Mouse (Mus musculus) embryonic fibroblast, embryonic 13.5 days (primary cell): ENCODE results near the gene Numa1. TPM values are rescaled to one million over a fixed set of nuclear protein-coding genes. Genes with fewer than 3 reads are reported as not detected.
"Not testable (repeated sequence)": the region's sequence is repeated elsewhere in the genome, so short reads cannot be mapped to it uniquely, and the experiment has no call there.

Experiments
- H3K27ac ChIP-seq: 2 replicates; pipeline ENCODE4 v1.5.1; 2012; ENCODE audit warnings: low read length, control low read depth, inconsistent platforms; ENCODE audit not compliant: insufficient read depth
- H3K4me1 ChIP-seq: 2 replicates; pipeline ENCODE4 v1.6.1; 2011; ENCODE audit warnings: low read length; ENCODE audit not compliant: control insufficient read depth, insufficient read depth
- H3K4me3 ChIP-seq: 2 replicates; pipeline ENCODE4 v1.5.1; 2011; ENCODE audit warnings: mild to moderate bottlenecking, control low read depth, low read length; ENCODE audit not compliant: insufficient read depth
- CTCF ChIP-seq: IDR thresholded peaks from 2 replicates; pipeline ENCODE4 v1.5.1; 2011; ENCODE audit warnings: mild to moderate bottlenecking, control low read depth, low read length, moderate library complexity, borderline replicate concordance; ENCODE audit not compliant: insufficient read depth
- POLR2A ChIP-seq: IDR thresholded peaks from 2 replicates; pipeline ENCODE4 v1.6.1; 2011; ENCODE audit warnings: low read depth, mild to moderate bottlenecking, control low read depth, low read length, moderate library complexity
- polyA plus RNA-seq: library from polyadenylated mRNA; stranded (reverse); fragments of >200 nt; gene quantifications from 2 replicates; pipeline ENCODE4 v1.2.4, GENCODE M21; 2011; ENCODE audit warnings: low read depth; ENCODE audit not compliant: missing spikeins, insufficient read length

Numa1 gene
- polyA plus RNA-seq, 1 experiment = 128 TPM

- TF ChIP-seq POLR2A = no peak
- no peak for TF ChIP-seq CTCF
- Histone ChIP-seq H3K27ac (no peak overlapping the region), H3K4me1 (no peaks in the 10 kb centered on the region), H3K4me3 (no peak overlapping the region)
Observed at GRCm38 (mm10) chr7:102025187-102026119, 91.5 kb downstream of the Numa1 start.

DNA sequence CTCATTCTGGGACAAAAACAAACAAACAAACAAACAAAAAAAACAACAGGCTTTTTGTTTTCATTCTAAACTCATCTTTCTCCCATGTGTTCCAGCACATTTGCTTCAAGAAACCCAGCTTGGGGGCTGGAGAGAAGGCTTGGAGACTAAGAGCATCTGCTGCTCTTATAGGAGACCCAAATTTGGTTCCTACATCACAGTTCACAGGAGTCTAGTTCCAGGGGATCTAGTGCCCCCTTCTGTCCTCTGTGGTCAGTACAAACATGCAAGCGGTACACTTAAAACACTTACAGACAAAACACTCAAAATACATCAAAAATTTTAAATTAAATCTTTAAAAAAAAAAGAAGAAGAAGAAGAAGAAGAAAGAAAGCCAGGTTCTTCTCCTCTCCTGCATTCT is 101.0 kb downstream of the Numa1 start:
- no peak overlapping the region for H3K27ac ChIP-seq
- TF ChIP-seq CTCF = no peak
- TF ChIP-seq POLR2A = no peak
- no peak overlapping the region for H3K4me3 ChIP-seq
- no peaks in the 10 kb centered on the region for H3K4me1 ChIP-seq

GRCm38 (mm10) chr7:102035534-102035933 is 101.6 kb downstream of the Numa1 start:
- H3K27ac ChIP-seq = no peak overlapping the region
- H3K4me1 ChIP-seq = no peaks in the 10 kb centered on the region
- TF ChIP-seq POLR2A (no peak), CTCF (no peak)
- H3K4me3 ChIP-seq = no peak overlapping the region

DNA sequence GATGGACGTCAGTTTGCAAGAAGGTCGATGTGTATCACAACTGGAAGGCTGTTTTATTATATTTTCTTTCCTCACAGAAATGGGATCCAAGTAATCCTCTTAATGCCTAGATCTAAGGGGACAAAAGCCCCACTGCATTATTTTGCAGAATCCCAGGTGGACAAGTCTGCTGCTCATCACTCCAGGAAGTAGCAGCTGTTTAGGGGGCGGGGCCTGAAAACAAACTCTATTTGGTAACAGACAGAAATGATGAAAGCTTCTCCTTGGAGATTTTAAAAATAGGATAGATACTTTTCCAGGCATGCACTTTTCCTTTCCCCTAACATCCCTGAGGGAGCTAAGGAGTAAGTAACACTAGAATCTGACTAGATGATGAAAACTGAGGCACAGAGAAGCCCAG is 103.4 kb downstream of the Numa1 start:
- Histone ChIP-seq H3K27ac (no peak overlapping the region), H3K4me3 (no peak overlapping the region)
- TF ChIP-seq POLR2A (no peak), CTCF (no peak)

DNA sequence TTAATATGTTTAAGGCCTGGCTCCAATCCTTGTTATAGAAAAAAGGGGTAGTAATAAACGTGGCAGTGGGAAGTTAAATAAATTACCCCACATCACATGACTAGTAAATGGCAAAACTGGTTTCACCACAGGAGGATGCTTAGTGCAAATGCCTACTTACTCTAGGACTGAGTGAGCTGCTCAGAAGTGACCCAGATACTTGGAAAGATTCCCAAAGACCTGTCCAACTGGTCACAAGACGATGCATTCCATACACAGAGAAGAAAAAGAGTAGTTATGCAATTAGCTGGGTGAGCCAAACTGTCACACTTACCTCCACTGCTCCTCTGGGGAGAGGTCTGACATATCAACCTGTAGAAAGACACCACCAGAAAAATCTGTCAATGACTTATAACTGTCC is 108.4 kb downstream of the Numa1 start:
- TF ChIP-seq CTCF = no peak
- TF ChIP-seq POLR2A = no peak
- Histone ChIP-seq H3K4me3 (no peak overlapping the region), H3K4me1 (no peaks in the 10 kb centered on the region; the same call in 1 of the 2 replicates), H3K27ac (no peak overlapping the region)

More for the DNA sequence above, 103.4 kb downstream of the Numa1 start:
- H3K4me1 ChIP-seq = no peaks in the 10 kb centered on the region

GRCm38 (mm10) chr7:102048524-102048923 is 114.6 kb downstream of the Numa1 start:
- not testable (repeated sequence) for H3K4me1 ChIP-seq, H3K27ac ChIP-seq, H3K4me3 ChIP-seq

DNA sequence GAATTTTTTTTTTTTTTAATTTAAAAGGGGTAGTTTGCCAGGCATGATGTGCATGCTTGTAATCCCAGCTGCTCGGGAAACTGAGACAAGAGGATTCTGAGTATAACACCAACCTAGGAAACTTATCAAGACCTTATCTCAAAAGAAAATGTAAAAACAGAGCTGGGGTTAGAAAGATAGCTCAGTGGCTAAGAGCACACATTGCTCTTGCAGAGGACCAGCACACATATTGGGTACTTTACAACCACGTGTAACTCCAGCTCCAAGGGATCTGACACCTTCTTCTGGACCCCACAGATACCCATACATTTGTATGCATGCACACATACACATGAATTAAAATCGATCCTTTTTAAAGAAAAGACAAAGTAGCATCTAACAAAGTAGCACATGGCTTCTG is 127.4 kb downstream of the Numa1 start:
- H3K4me3 ChIP-seq = no peak overlapping the region
- TF ChIP-seq CTCF = no peak
- no peak for TF ChIP-seq POLR2A
- H3K27ac ChIP-seq = no peak overlapping the region
- H3K4me1 ChIP-seq = peaks cover 5% of the 10 kb centered on the region

DNA sequence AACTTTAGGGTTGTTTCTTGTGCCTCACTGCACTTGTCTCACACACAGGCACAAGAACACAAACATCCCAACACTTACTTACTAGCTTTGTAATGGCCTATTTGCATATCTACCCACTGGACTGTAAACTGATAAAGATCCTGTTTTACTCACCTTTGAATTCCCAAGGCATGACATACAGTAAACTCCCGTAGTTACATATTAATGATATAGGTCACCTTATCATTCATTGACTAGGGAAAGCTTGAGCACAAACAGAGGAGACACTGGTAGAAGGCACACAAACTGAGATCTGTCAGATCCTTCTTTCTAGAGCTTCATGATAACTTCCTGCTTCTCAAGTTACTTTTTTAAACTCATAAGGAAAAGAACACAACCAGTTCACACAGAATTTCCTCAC is 128.3 kb downstream of the Numa1 start:
- Histone ChIP-seq H3K27ac (no peak overlapping the region), H3K4me1 (peaks cover 7% of the 10 kb centered on the region), H3K4me3 (no peak overlapping the region)
- TF ChIP-seq POLR2A = no peak
- TF ChIP-seq CTCF = no peak

GRCm38 (mm10) chr7:102063891-102064290 is 130.0 kb downstream of the Numa1 start:
- Histone ChIP-seq H3K4me3 (peak overlapping the region; percentile 61), H3K27ac (no peak overlapping the region), H3K4me1 (peaks cover 7% of the 10 kb centered on the region)
- TF ChIP-seq POLR2A (no peak), CTCF (no peak)

Other genes with a start within 250 kb of the Numa1 start
- gene Phox2a, start 115.8 kb upstream of the Numa1 start, polyA plus RNA-seq = not detected in 2 replicates
- gene Inppl1, start 95.9 kb upstream of the Numa1 start, polyA plus RNA-seq = 61.7 and 73.8 TPM in 2 replicates
- gene Folr2, start 76.9 kb upstream of the Numa1 start, polyA plus RNA-seq = 0.74 TPM in 1 of 2 replicates, not detected in the other
- 43.2 and 47.1 TPM in 2 replicates for gene Anapc15, start 70.4 kb upstream of the Numa1 start, polyA plus RNA-seq
- gene Folr1, start 63.3 kb upstream of the Numa1 start, polyA plus RNA-seq = 0.56 and 1.5 TPM in 2 replicates
- gene Lamtor1, start 28.2 kb upstream of the Numa1 start, polyA plus RNA-seq = 132 and 151 TPM in 2 replicates
- gene Tomt, start 27.8 kb upstream of the Numa1 start, polyA plus RNA-seq = not detected in 2 replicates
- 5.8 and 6.0 TPM in 2 replicates for gene Lrrc51, start 216 bp upstream of the Numa1 start, polyA plus RNA-seq
- 4.1 and 6.3 TPM in 2 replicates for gene Il18bp, start 84.6 kb downstream of the Numa1 start, polyA plus RNA-seq
- gene Rnf121, start 131.4 kb downstream of the Numa1 start, polyA plus RNA-seq = 44.9 and 48.4 TPM in 2 replicates
- gene Xndc1, start 131.4 kb downstream of the Numa1 start, polyA plus RNA-seq = 10.7 and 18.4 TPM in 2 replicates
- gene Xntrpc, start 131.6 kb downstream of the Numa1 start, polyA plus RNA-seq = 0.37 and 0.93 TPM in 2 replicates
- not detected in 2 replicates for gene Trpc2, start 149.0 kb downstream of the Numa1 start, polyA plus RNA-seq
- not detected in 2 replicates for gene Art1, start 167.6 kb downstream of the Numa1 start, polyA plus RNA-seq
- gene Art5, start 175.4 kb downstream of the Numa1 start, polyA plus RNA-seq = 0.72 TPM in 1 of 2 replicates, not detected in the other
- gene Chrna10, start 182.7 kb downstream of the Numa1 start, polyA plus RNA-seq = not detected in 2 replicates